Mouse (Mus musculus) lung, postnatal 0 days (tissue): ENCODE data around the gene Ncf1.

ENCODE experiments used
- CTCF ChIP-seq: IDR thresholded peaks from 2 replicates; pipeline ENCODE4 v1.5.1; 2016; ENCODE audit warnings: antibody characterized with exemption, mild to moderate bottlenecking
- EP300 ChIP-seq: IDR thresholded peaks from 2 replicates; pipeline ENCODE4 v1.6.1; 2016; ENCODE audit warnings: antibody characterized with exemption, mild to moderate bottlenecking, control low read depth

DNA sequence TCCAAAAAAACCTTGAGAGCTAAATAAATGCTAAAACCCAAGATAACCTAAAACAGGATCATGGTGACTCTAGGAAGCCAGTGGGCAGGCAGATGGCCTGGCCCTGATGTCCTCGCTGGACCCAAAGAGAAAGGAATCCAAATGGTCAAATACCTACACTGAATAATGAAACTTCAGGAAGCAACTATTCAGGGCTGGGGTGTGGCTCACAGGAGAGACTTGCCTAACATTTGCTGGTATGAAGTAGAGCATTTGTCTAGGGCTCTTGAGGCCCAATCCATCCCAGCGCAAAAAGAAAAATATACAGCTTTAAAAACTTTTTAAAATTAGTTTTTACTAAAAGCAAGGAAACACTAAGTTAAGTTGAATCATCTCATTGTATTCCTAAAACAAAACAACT, 29.5 kb upstream of the Ncf1 start:
- TF ChIP-seq CTCF (no peak), EP300 (no peak)
